Mouse (Mus musculus) stomach, postnatal 0 days (tissue): ENCODE measurements at regions not wholly inside any gene's neighbourhood (a gene's known extent, or its start where the extent isn't known, plus 50 kb on each side); places are given as distances from the start of the nearest gene placed in this dataset.

Experiments used
- ATAC-seq: fragments of 200-750 bp; cut with Nextera tagmentation; 2 replicates; pipeline ENCODE4 v1.8.0; 2017; ENCODE audit not compliant: low FRiP score, low TSS enrichment
- DNase-seq: peaks from one replicate; pipeline ENCODE4 v3.0.0-alpha.2; 2016; ENCODE audit warnings: low spot score
- H3K27ac ChIP-seq: fragments of 300-500 bp; sonication (generic); replicated peaks from 2 replicates; pipeline ENCODE4 v1.5.1; 2014; ENCODE audit warnings: mild to moderate bottlenecking, control low read depth
- H3K27me3 ChIP-seq: fragments of 300-500 bp; sonication (generic); 2 replicates; pipeline ENCODE4 v1.6.1; 2014; ENCODE audit warnings: low read length; ENCODE audit not compliant: control insufficient read depth, insufficient read depth
- H3K36me3 ChIP-seq: fragments of 300-500 bp; sonication (generic); 2 replicates; pipeline ENCODE4 v1.6.1; 2014; ENCODE audit warnings: low read length, mixed read lengths; ENCODE audit not compliant: control insufficient read depth, insufficient read depth
- H3K4me1 ChIP-seq: fragments of 300-500 bp; sonication (generic); replicated peaks from 2 replicates; pipeline ENCODE4 v1.6.1; 2014; ENCODE audit warnings: antibody characterized with exemption; ENCODE audit not compliant: control insufficient read depth, insufficient read depth
- H3K4me2 ChIP-seq: fragments of 300-500 bp; sonication (generic); replicated peaks from 2 replicates; pipeline ENCODE4 v1.6.1; 2014; ENCODE audit warnings: low read depth, mild to moderate bottlenecking, control low read depth, moderate library complexity
- H3K4me3 ChIP-seq: fragments of 300-500 bp; sonication (generic); 2 replicates; pipeline ENCODE4 v1.5.1; 2014; ENCODE audit warnings: low read depth, low read length, control low read depth
- H3K9ac ChIP-seq: fragments of 300-500 bp; sonication (generic); 2 replicates; pipeline ENCODE4 v1.6.1; 2014; ENCODE audit warnings: mild to moderate bottlenecking, low read length, control low read depth, mixed read lengths
- H3K9me3 ChIP-seq: fragments of 300-500 bp; sonication (generic); 2 replicates; pipeline ENCODE4 v1.6.1; 2016; ENCODE audit warnings: low read length; ENCODE audit not compliant: control insufficient read depth
- CTCF ChIP-seq: IDR thresholded peaks from 2 replicates; pipeline ENCODE4 v1.5.1; 2016; ENCODE audit warnings: antibody characterized with exemption, low read depth, mild to moderate bottlenecking, moderate library complexity
- EP300 ChIP-seq: optimal IDR thresholded peaks from 2 replicates; pipeline ENCODE3; 2016; ENCODE audit warnings: antibody characterized with exemption
- WGBS: fragments of 180-500 bp; shearing (Covaris S2); extraction: QIAGEN DNeasy Blood & Tissue Kit; methylation state at CpG from one replicate; pipeline ENCODE4 v1.1.7; 2014; 5-methylcytosine and 5-hydroxymethylcytosine counted together

GRCm38 (mm10) chr9:14024701-14025100 is 197.2 kb downstream of the Fam76b start:
- 39% methylated on average over 3 of the region's 3 CpGs for WGBS
- H3K27me3 ChIP-seq, result no peaks in the 10 kb centered on the region
- H3K27ac ChIP-seq, result no peak overlapping the region
- no peak for ATAC-seq
- no peak overlapping the region for H3K4me2 ChIP-seq
- no peaks in the 10 kb centered on the region for H3K36me3 ChIP-seq
- H3K9me3 ChIP-seq, result no peaks in the 10 kb centered on the region
- DNase-seq, result no peak
- no peaks in the 10 kb centered on the region for H3K4me1 ChIP-seq
- no peak overlapping the region for H3K4me3 ChIP-seq
- no peak overlapping the region for H3K9ac ChIP-seq
- no peak for TF ChIP-seq EP300

DNA sequence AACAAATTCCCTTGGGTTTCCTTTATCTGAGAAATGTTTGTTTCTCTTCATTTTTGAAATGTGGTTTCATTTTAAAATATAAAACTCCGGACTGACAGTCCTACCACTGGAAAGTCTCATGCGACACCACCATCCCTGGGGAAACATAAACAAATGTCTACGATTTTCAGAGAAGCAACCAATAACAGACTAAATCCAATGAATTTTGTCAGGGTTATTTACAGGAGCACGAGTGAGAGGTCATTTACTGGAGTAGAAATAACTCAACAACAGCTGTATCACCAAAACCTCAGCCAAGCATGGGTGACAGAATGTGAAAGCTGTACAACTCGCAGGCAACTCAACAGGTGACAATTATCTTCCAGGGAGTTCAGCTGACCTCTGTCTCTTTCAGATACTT is 200.5 kb downstream of the Fam76b start:
- no peak for DNase-seq
- Histone ChIP-seq H3K4me2 (no peak overlapping the region), H3K4me3 (no peak overlapping the region), H3K9ac (no peak overlapping the region), H3K27me3 (no peaks in the 10 kb centered on the region), H3K9me3 (no peaks in the 10 kb centered on the region), H3K27ac (no peak overlapping the region), H3K36me3 (no peaks in the 10 kb centered on the region), H3K4me1 (no peaks in the 10 kb centered on the region)
- ATAC-seq, result no peak
- no peak for TF ChIP-seq CTCF
- no peak for TF ChIP-seq EP300
- WGBS, result 44% methylated on average over 5 of the region's 5 CpGs

DNA sequence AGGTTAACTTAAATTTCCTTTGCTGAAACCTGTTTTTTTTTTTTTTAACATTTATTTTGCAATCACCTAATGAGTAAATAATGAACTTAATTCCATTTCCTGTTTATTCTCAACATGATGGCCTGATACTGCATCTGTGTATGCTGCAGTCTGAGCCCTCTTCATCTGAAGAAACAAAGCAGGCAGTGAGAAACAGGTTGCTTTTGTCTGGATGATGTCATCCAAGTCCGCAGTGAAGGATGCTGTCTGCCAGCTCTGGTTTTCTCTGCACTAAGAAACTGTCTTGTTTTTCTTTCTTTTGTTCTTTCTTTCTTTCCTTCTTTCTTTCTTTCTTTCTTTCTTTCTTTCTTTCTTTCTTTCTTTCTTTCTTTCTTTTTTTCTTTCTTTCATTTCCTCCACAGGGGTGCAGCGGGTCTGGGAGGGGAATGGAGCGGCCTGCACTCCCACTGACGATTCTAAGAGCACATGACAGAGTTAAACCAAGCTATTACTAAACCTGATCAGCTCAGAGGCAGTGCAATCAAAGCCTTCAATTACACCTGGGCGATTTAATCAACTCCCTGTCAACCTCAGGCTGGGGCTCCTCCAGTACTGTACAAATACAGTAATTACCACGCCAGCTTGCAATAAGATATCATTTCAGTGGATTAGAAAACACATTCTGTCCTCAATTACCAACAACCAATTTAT is 204.0 kb downstream of the Fam76b start:
- TF ChIP-seq CTCF (no peak), EP300 (no peak)
- Histone ChIP-seq H3K9ac (no peak overlapping the region), H3K9me3 (no peaks in the 10 kb centered on the region), H3K27ac (no peak overlapping the region), H3K36me3 (no peaks in the 10 kb centered on the region), H3K27me3 (no peaks in the 10 kb centered on the region), H3K4me2 (no peak overlapping the region), H3K4me1 (no peaks in the 10 kb centered on the region), H3K4me3 (no peak overlapping the region)
- DNase-seq (no peak), ATAC-seq (no peak)
- WGBS, result 61% methylated on average over 6 of the region's 6 CpGs

- TF ChIP-seq EP300, result no peak
- TF ChIP-seq CTCF, result no peak
- DNase-seq, result no peak
- Histone ChIP-seq H3K27me3 (no peaks in the 10 kb centered on the region), H3K36me3 (no peaks in the 10 kb centered on the region), H3K4me2 (no peak overlapping the region), H3K4me3 (no peak overlapping the region), H3K27ac (no peak overlapping the region), H3K4me1 (no peaks in the 10 kb centered on the region), H3K9ac (no peak overlapping the region), H3K9me3 (no peaks in the 10 kb centered on the region)
- 63% methylated on average over 1 of the region's 1 CpGs for WGBS
- ATAC-seq, result no peak
Observed at GRCm38 (mm10) chr9:14032048-14032362, 204.5 kb downstream of the Fam76b start.

- Histone ChIP-seq H3K27me3 (no peaks in the 10 kb centered on the region), H3K9me3 (no peaks in the 10 kb centered on the region), H3K36me3 (no peaks in the 10 kb centered on the region), H3K4me3 (no peak overlapping the region), H3K9ac (no peak overlapping the region), H3K27ac (no peak overlapping the region), H3K4me2 (no peak overlapping the region), H3K4me1 (no peaks in the 10 kb centered on the region)
- WGBS, result 69% methylated on average over 2 of the region's 2 CpGs
- TF ChIP-seq EP300 (no peak), CTCF (no peak)
- DNase-seq (peak; percentile 20), ATAC-seq (peak; percentile 47; the same call in 1 of the 2 replicates)
Observed at GRCm38 (mm10) chr9:14035526-14035925, 208.0 kb downstream of the Fam76b start.

- no peaks in the 10 kb centered on the region for H3K36me3 ChIP-seq
Observed at GRCm38 (mm10) chr9:14041900-14042435, 214.5 kb downstream of the Fam76b start.

More at GRCm38 (mm10) chr9:14041900-14042435, 214.5 kb downstream of the Fam76b start:
- DNase-seq, result no peak
- ATAC-seq, result no peak
- WGBS, result 26% methylated on average over 2 of the region's 2 CpGs
- H3K4me1 ChIP-seq, result no peaks in the 10 kb centered on the region
- H3K4me3 ChIP-seq, result no peak overlapping the region
- no peaks in the 10 kb centered on the region for H3K9me3 ChIP-seq
- peak overlapping the region; percentile 35; the same call in 1 of the 2 replicates for H3K27ac ChIP-seq
- H3K9ac ChIP-seq, result no peak overlapping the region
- no peak overlapping the region for H3K4me2 ChIP-seq
- TF ChIP-seq EP300 (no peak), CTCF (0 out of 2 replicates have a peak, but pooled peaks have one; percentile 14)
- H3K27me3 ChIP-seq, result no peaks in the 10 kb centered on the region
